Mouse (Mus musculus) liver, adult 2 months (tissue): ENCODE measurements around the gene Dnajb4. TPM values are rescaled to one million over a fixed set of nuclear protein-coding genes. Genes with fewer than 3 reads are reported as not detected.
"Not testable (repeated sequence)": the region's sequence is repeated elsewhere in the genome, so short reads cannot be mapped to it uniquely, and the experiment has no call there.

Experiments used
- DNase-seq: peaks from one replicate; pipeline ENCODE4 v3.0.0-alpha.2; 2011; ENCODE audit warnings: low read depth, low spot score; ENCODE audit errors: extremely low read depth
- H3K27ac ChIP-seq: fragments of 200-500 bp; replicated peaks from 2 replicates; pipeline ENCODE4 v1.5.1; 2012; ENCODE audit warnings: low read depth, mild to moderate bottlenecking, control low read depth, inconsistent platforms, low read length; ENCODE audit not compliant: insufficient read depth
- H3K27me3 ChIP-seq: fragments of 200-500 bp; 2 replicates; pipeline ENCODE4 v1.6.1; 2012; ENCODE audit warnings: mild to moderate bottlenecking, moderate library complexity, low read length, inconsistent platforms; ENCODE audit not compliant: control insufficient read depth, insufficient read depth
- H3K36me3 ChIP-seq: fragments of 200-500 bp; 2 replicates; pipeline ENCODE4 v1.6.1; 2012; ENCODE audit warnings: low read length, inconsistent platforms; ENCODE audit not compliant: control insufficient read depth, insufficient read depth
- H3K4me1 ChIP-seq: fragments of 200-500 bp; 2 replicates; pipeline ENCODE4 v1.6.1; 2011; ENCODE audit warnings: low read length; ENCODE audit not compliant: control insufficient read depth, insufficient read depth
- H3K4me3 ChIP-seq: fragments of 200-500 bp; 2 replicates; pipeline ENCODE4 v1.5.1; 2011; ENCODE audit warnings: low read depth, mild to moderate bottlenecking, control low read depth, low read length, moderate library complexity; ENCODE audit not compliant: insufficient read depth
- H3K79me2 ChIP-seq: fragments of 200-500 bp; 2 replicates; pipeline ENCODE4 v1.6.1; 2012; ENCODE audit warnings: inconsistent platforms, mild to moderate bottlenecking, low read length, moderate library complexity; ENCODE audit not compliant: control insufficient read depth, insufficient read depth
- H3K9ac ChIP-seq: fragments of 200-500 bp; 2 replicates; pipeline ENCODE4 v1.6.1; 2012; ENCODE audit warnings: low read depth, mild to moderate bottlenecking, control low read depth, inconsistent platforms, low read length
- CTCF ChIP-seq: fragments of 200-500 bp; IDR thresholded peaks from 2 replicates; pipeline ENCODE4 v1.5.1; 2011; ENCODE audit warnings: low read depth, low read length, control low read depth
- POLR2A ChIP-seq: fragments of 200-500 bp; IDR thresholded peaks from 2 replicates; pipeline ENCODE4 v1.6.1; 2011; ENCODE audit warnings: low read length, control low read depth; ENCODE audit not compliant: insufficient read depth; ENCODE audit errors: extremely low read depth
- WGBS: fragments of 180-500 bp; shearing (Covaris S2); methylation state at CpG from one replicate; pipeline ENCODE4 v1.1.7; 2018; 5-methylcytosine and 5-hydroxymethylcytosine counted together
- polyA plus RNA-seq: library from polyadenylated mRNA; depleted of rRNA; stranded (reverse); fragments of >200 nt; gene quantifications from 2 replicates; pipeline ENCODE4 v1.2.3, GENCODE M21; 2012
- total RNA-seq: library from RNA; depleted of rRNA; stranded (reverse); fragments of >200 nt; gene quantifications from 2 replicates; pipeline ENCODE4 v1.2.3, GENCODE M21; 2014

Gene Dnajb4
- total and polyA plus RNA-seq, 2 experiments = 5.3 to 22.4 TPM

DNA sequence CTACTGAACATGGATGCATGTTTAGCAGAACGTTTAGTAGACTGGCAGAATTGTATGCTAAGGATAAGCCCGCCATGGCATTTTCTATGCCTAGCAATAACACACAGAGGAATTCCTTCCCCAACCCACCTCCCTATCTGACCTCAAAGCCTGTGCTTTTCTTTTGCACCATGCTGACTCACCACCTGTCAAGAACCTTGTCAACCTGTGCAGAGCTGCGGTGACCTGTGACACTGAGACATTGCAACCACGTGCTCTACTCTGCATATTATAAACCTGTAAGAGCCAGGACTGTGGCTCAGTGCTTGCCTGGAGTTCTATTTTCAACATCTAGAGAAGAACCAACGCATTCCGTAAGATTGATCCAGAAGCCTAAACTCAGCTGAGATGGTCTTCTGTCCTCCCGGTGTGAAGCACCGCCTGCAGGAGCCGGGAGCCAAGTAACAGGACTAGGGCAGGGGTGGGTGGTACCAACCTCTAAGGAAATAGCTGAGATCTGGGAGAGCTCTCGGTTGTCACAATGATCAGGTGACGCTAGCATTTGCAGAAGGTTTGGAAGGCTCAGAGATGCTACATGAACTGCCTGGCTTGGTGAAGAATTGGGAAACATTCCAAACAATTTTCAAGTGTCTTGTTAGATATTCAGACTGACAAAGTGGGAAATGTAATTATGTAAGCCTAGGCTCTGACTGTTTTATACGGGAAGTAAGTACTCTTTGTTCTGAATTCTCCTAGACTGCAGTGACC, 62.8 kb downstream of the Dnajb4 start:
- Histone ChIP-seq H3K79me2 (no peaks in the 10 kb centered on the region), H3K27ac (no peak overlapping the region), H3K27me3 (no peaks in the 10 kb centered on the region), H3K9ac (no peak overlapping the region), H3K4me3 (no peak overlapping the region), H3K4me1 (no peaks in the 10 kb centered on the region), H3K36me3 (no peaks in the 10 kb centered on the region)
- TF ChIP-seq POLR2A = no peak
- no peak for TF ChIP-seq CTCF
- DNase-seq = no peak
- WGBS = 88% methylated on average over 12 of the region's 12 CpGs

DNA sequence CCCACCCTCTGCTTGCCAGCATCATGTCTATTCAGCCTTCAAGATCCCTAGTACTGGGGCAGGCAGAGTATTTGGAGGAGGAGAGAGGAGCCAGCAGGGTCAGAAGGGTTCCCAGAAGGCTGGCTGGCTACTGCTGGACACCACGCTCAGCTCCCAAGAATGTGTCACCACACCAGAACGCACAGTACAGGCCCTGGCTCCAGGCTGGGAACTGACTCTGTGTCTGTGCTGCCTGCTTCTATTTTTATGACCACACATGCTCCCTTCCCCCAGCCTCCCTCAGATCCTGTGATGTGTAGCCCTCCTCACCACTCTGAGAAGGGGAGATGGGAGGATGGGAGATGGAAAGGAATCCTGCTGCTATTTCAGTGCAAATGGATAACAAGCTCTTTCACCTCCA, 64.9 kb downstream of the Dnajb4 start:
- no peak for TF ChIP-seq POLR2A
- TF ChIP-seq CTCF = no peak
- peak; percentile 35 for DNase-seq
- no peaks in the 10 kb centered on the region for H3K4me1 ChIP-seq
- no peaks in the 10 kb centered on the region for H3K27me3 ChIP-seq
- H3K36me3 ChIP-seq = no peaks in the 10 kb centered on the region
- H3K9ac ChIP-seq = no peak overlapping the region
- WGBS = 66% methylated on average over 2 of the region's 2 CpGs
- no peak overlapping the region for H3K27ac ChIP-seq
- no peak overlapping the region for H3K4me3 ChIP-seq
- H3K79me2 ChIP-seq = no peaks in the 10 kb centered on the region

DNA sequence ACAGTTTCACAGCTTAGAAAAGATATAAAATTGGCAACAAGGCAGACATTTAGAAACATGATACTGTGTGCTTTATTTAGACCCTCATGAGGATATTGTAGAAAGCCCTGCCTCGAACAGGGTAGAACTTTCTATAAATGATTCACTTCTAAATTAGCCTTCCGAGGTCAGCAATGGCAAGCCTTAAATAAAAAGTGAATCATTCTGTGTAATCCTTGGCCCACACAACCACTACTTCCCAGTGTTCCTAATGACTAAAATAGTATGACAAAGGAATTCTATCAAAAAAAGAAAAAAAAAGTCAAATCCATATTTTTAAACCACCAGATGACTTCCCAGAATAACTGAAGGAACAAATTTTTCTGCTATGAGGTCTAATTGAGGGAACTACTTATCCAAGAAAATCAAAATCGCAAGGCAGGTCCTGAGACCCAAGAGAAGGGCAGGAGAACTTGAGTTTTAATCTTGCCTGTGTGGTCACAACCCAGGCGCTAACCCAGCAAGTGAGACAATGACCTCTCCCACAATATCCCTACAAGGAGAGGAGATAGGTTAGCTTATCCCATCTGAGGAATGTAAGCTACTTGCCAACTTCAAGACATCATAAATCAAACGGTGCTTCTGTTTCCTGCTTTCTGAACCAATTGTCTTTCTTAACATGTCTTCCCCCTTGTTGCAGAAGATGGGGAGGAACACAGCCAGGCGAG, 67.0 kb downstream of the Dnajb4 start:
- Histone ChIP-seq H3K27me3 (no peaks in the 10 kb centered on the region), H3K9ac (no peak overlapping the region), H3K4me1 (no peaks in the 10 kb centered on the region), H3K79me2 (no peaks in the 10 kb centered on the region), H3K36me3 (no peaks in the 10 kb centered on the region), H3K27ac (no peak overlapping the region), H3K4me3 (no peak overlapping the region)
- 72% methylated on average over 6 of the region's 6 CpGs for WGBS
- DNase-seq = peak; percentile 7
- TF ChIP-seq CTCF (no peak), POLR2A (no peak)

DNA sequence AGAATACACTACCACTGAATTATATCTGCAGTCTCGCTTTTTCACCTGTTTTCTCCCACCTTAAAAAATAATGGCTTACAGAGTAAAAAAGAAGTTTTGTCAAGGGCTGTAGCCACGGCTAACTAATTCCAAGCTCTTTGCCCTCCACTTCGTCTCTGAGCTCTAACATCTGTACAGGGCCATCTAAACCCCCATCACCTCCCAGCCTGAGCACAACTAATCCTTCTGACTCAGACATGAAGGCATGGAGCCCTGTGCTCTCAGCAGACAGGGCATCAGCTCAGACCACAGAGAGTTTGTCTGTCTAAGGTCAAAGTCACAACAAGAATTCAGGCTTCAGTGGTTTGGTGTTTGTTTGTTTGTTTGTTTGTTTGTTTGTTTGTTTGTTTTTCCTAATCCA, 68.0 kb downstream of the Dnajb4 start:
- no peak for DNase-seq
- no peak for TF ChIP-seq CTCF
- Histone ChIP-seq H3K4me1 (no peaks in the 10 kb centered on the region), H3K79me2 (no peaks in the 10 kb centered on the region), H3K36me3 (no peaks in the 10 kb centered on the region), H3K27ac (no peak overlapping the region), H3K9ac (no peak overlapping the region), H3K27me3 (no peaks in the 10 kb centered on the region), H3K4me3 (no peak overlapping the region)
- WGBS = 91% methylated on average over 3 of the region's 3 CpGs

DNA sequence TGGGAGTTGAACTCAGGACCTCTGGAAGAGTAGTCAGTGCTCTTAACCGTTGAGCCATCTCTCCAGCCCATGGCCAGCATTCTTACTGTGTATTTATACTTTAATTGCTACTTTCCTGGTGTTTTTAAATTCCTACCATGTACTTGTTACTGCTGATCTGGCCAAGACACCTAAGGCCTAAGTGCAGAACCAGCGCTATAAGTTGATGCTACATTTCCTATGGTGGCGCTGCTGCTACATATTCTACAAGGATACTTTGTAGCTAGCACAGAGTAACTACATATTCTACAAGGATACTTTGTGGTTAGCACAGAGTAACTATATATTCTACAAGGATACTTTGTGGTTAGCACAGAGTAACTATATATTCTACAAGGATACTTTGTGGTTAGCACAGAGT, 70.8 kb downstream of the Dnajb4 start:
- not testable (repeated sequence) for H3K4me1 ChIP-seq, H3K9ac ChIP-seq, H3K4me3 ChIP-seq, DNase-seq, H3K27ac ChIP-seq, H3K79me2 ChIP-seq, H3K36me3 ChIP-seq, H3K27me3 ChIP-seq
- WGBS = 94% methylated on average over 3 of the region's 3 CpGs

DNA sequence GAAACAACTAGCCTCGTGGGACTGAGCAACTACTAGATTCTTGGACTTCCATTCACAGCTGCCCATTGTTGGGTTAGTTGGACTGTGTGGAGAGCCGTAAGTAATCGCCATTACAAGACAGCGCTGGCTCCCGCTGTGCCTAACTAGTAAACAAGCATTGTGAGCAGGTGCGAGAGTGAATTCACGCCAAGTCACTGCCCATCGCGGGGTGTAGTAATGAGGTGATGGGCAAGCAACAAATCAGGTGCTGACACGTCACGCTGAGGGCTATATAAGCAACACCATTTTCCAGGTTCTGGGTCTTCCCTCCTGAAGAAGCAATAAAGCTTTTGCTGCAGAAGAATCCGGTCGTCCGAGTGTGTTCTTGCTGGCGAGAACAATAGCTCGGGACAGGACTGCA, 74.0 kb downstream of the Dnajb4 start:
- H3K4me1 ChIP-seq, H3K9ac ChIP-seq, H3K4me3 ChIP-seq, H3K36me3 ChIP-seq, H3K27ac ChIP-seq, H3K79me2 ChIP-seq, DNase-seq, H3K27me3 ChIP-seq: not testable (repeated sequence)
- WGBS = 98% methylated on average over 16 of the region's 16 CpGs
